ENCODE assay signal across 23 mouse cellular contexts in genomic region chr17:14301491-14302344, GRCm38 (mm10). TPM values are rescaled to one million over a fixed set of nuclear protein-coding genes. Genes with fewer than 3 reads are reported as not detected.
A peak's percentile ranks its signal among the peaks of the same experiment; 100 is the strongest.
DNase-seq lines count a peak whose midpoint lies in the region; ATAC-seq and TF ChIP-seq lines count a peak whose summit lies in the region.
"Had no signal": no experiment of that assay in that cellular context is flagged by ENCODE, and none has a peak within 500 bp of the region (broad histone marks: within the 10 kb centered on the region; RNA-seq: fewer than 3 reads in every experiment).

No protein-coding gene starts in this region.

- DNase-seq in hindbrain, embryonic 14.5 days (ENCODE audit: low spot score): no peak
- no peak for DNase-seq in hindbrain, postnatal 0 days (ENCODE audit: low spot score)
- DNase-seq in retina, postnatal 1 day: peak; percentile 7
- DNase-seq in retina, embryonic 14.5 days (ENCODE audit: low spot score): no peak
- DNase-seq in R1 (ENCODE audit: low read depth, low spot score): peak; percentile 94
- DNase-seq in limb, embryonic 10.5 days (ENCODE audit: low spot score): no peak
- DNase-seq: cerebellum, adult 2 months; gastrocnemius, postnatal 14 days; heart, adult 11 months; heart, postnatal 14 days; layer of hippocampus, postnatal 36 days; lung, adult 18-20 months; right cerebral cortex, postnatal 25 days; thymus, postnatal 14 days had no signal

- no peaks in the 10 kb centered on the region for H3K27me3 ChIP-seq in hindbrain, embryonic 14.5 days (ENCODE audit: control insufficient read depth, insufficient read depth, low read length)
- no peaks in the 10 kb centered on the region for H3K27me3 ChIP-seq in hindbrain, postnatal 0 days (ENCODE audit: insufficient read depth, low read length)
- H3K27me3 ChIP-seq in neural tube, embryonic 14.5 days (ENCODE audit: control insufficient read depth, insufficient read depth, low read length): no peaks in the 10 kb centered on the region
- no peaks in the 10 kb centered on the region for H3K27me3 ChIP-seq in limb, embryonic 10.5 days (ENCODE audit: low read depth, poor library complexity, severe bottlenecking)
- H3K27me3 ChIP-seq: limb, embryonic 13.5 days; liver, embryonic 12.5 days had no signal

- no peak overlapping the region for H3K4me3 ChIP-seq in hindbrain, embryonic 14.5 days (replicated peaks; ENCODE audit: low read length)
- H3K4me3 ChIP-seq in hindbrain, postnatal 0 days (ENCODE audit: low read length): no peak overlapping the region
- H3K4me3 ChIP-seq in neural tube, embryonic 14.5 days (ENCODE audit: low read depth, low read length): no peak overlapping the region
- H3K4me3 ChIP-seq in limb, embryonic 10.5 days: no peak overlapping the region
- H3K4me3 ChIP-seq: heart, embryonic 13.5 days; limb, embryonic 13.5 days; liver, embryonic 12.5 days had no signal

- no peaks in the 10 kb centered on the region; the same call in 1 of the 2 replicates for H3K4me1 ChIP-seq in hindbrain, embryonic 14.5 days (replicated peaks; ENCODE audit: control insufficient read depth, insufficient read depth, low read length)
- no peaks in the 10 kb centered on the region for H3K4me1 ChIP-seq in hindbrain, postnatal 0 days (ENCODE audit: insufficient read depth, low read length)
- H3K4me1 ChIP-seq in neural tube, embryonic 14.5 days (ENCODE audit: control insufficient read depth, insufficient read depth, low read length): no peaks in the 10 kb centered on the region
- peaks cover 13% of the 10 kb centered on the region for H3K4me1 ChIP-seq in limb, embryonic 10.5 days
- H3K4me1 ChIP-seq: heart, embryonic 13.5 days; liver, embryonic 12.5 days had no signal

- 13% methylated on average over 7 of the region's 7 CpGs for WGBS in hindbrain, embryonic 14.5 days
- WGBS in hindbrain, postnatal 0 days: 17% methylated on average over 7 of the region's 7 CpGs
- 9% methylated on average over 7 of the region's 7 CpGs for WGBS in neural tube, embryonic 14.5 days
- WGBS in limb, embryonic 10.5 days: 45% methylated on average over 7 of the region's 7 CpGs

- peaks cover 4% of the 10 kb centered on the region; the same call in 1 of the 2 replicates for H3K9me3 ChIP-seq in hindbrain, embryonic 14.5 days (ENCODE audit: control insufficient read depth, low read length)
- no peaks in the 10 kb centered on the region for H3K9me3 ChIP-seq in hindbrain, postnatal 0 days (ENCODE audit: low read length)
- H3K9me3 ChIP-seq in neural tube, embryonic 14.5 days (ENCODE audit: control insufficient read depth, low read length): no peaks in the 10 kb centered on the region
- no peaks in the 10 kb centered on the region for H3K9me3 ChIP-seq in limb, embryonic 10.5 days (replicated peaks)
- H3K9me3 ChIP-seq: limb, embryonic 13.5 days; liver, embryonic 12.5 days had no signal

- H3K4me2 ChIP-seq in hindbrain, embryonic 14.5 days (replicated peaks): no peak overlapping the region
- no peak overlapping the region for H3K4me2 ChIP-seq in hindbrain, postnatal 0 days (ENCODE audit: low read depth, low read length)
- no peak overlapping the region for H3K4me2 ChIP-seq in neural tube, embryonic 14.5 days (ENCODE audit: low read depth, low read length)
- H3K4me2 ChIP-seq: heart, embryonic 13.5 days; limb, embryonic 13.5 days; liver, embryonic 12.5 days had no signal

- H3K9ac ChIP-seq in hindbrain, embryonic 14.5 days: no peak overlapping the region
- no peak overlapping the region for H3K9ac ChIP-seq in hindbrain, postnatal 0 days (replicated peaks; ENCODE audit: low read length)
- H3K9ac ChIP-seq in neural tube, embryonic 14.5 days (replicated peaks; ENCODE audit: low read depth, low read length): no peak overlapping the region
- H3K9ac ChIP-seq: heart, embryonic 13.5 days; limb, embryonic 13.5 days; liver, embryonic 12.5 days had no signal

- no peak overlapping the region for H3K27ac ChIP-seq in hindbrain, embryonic 14.5 days
- no peak overlapping the region for H3K27ac ChIP-seq in hindbrain, postnatal 0 days
- no peak overlapping the region for H3K27ac ChIP-seq in neural tube, embryonic 14.5 days (ENCODE audit: low read depth, low read length)
- no peak overlapping the region for H3K27ac ChIP-seq in limb, embryonic 10.5 days
- H3K27ac ChIP-seq: heart, embryonic 13.5 days; limb, embryonic 13.5 days; liver, embryonic 12.5 days had no signal

- TF ChIP-seq CTCF in hindbrain, postnatal 0 days (IDR thresholded peaks at IDR 0.05; ENCODE audit: low read depth): no peak

- ATAC-seq in hindbrain, embryonic 14.5 days (ENCODE audit: low FRiP score): peak; percentile 8; the same call in 1 of the 2 replicates
- no peak for ATAC-seq in hindbrain, postnatal 0 days
- ATAC-seq in neural tube, embryonic 14.5 days (ENCODE audit: low read depth): peak; percentile 41
- no peak for ATAC-seq in megakaryocyte, adult 5-6 weeks (ENCODE audit: poor library complexity, severe bottlenecking)
- ATAC-seq: forebrain, embryonic 16.5 days; intestine, postnatal 0 days; liver, embryonic 12.5 days; Patski had no signal

- H3K36me3 ChIP-seq in hindbrain, embryonic 14.5 days (replicated peaks; ENCODE audit: control insufficient read depth, insufficient read depth): no peaks in the 10 kb centered on the region
- H3K36me3 ChIP-seq in hindbrain, postnatal 0 days (ENCODE audit: insufficient read depth, low read length): no peaks in the 10 kb centered on the region
- no peaks in the 10 kb centered on the region for H3K36me3 ChIP-seq in neural tube, embryonic 14.5 days (ENCODE audit: control insufficient read depth, insufficient read depth, low read length)
- no peaks in the 10 kb centered on the region for H3K36me3 ChIP-seq in limb, embryonic 10.5 days
- H3K36me3 ChIP-seq: heart, embryonic 13.5 days; limb, embryonic 13.5 days; liver, embryonic 12.5 days had no signal

RNA-seq across cellular contexts. Expression of gene Smoc2, which starts 22.4 kb away (rescaled TPM):
- 3.5 and 5.3 TPM in 2 replicates for polyA plus RNA-seq in hindbrain, embryonic 14.5 days (2014; fragmentation: Nextera tagmentation; extraction: Ambion mirVana)
- 5.9 and 10.4 TPM in 2 replicates for total RNA-seq in hindbrain, postnatal 0 days (2014; rRNA removed)
- polyA plus RNA-seq in hindbrain, postnatal 0 days (2015; fragmentation: Nextera tagmentation; extraction: Ambion mirVana): 6.3 and 8.6 TPM in 2 replicates
- polyA plus RNA-seq in neural tube, embryonic 14.5 days (2014; fragmentation: Nextera tagmentation; extraction: Ambion mirVana): 6.0 and 6.3 TPM in 2 replicates
- 0.23 TPM in 1 of 2 replicates, not detected in the other for total RNA-seq in megakaryocyte, adult 5-6 weeks (2015)
- total RNA-seq in megakaryocyte, adult 5-6 weeks (2017): not detected in 2 replicates
- 7.4 and 21.8 TPM in 2 replicates for polyA plus RNA-seq in limb, embryonic 10.5 days (2016; fragmentation: Nextera tagmentation; extraction: Ambion mirVana)
- total RNA-seq: neutrophil, adult 5-6 weeks had no signal

Comparison
In these comparisons a context has a peak if more than half of its experiments do, and no peak if none do; other contexts are left out.
1. ATAC-seq: peak in hindbrain, embryonic 14.5 days (single experiment) and neural tube, embryonic 14.5 days (single experiment); none in hindbrain, postnatal 0 days (single experiment) and megakaryocyte, adult 5-6 weeks (single experiment).
2. DNase-seq: peak in retina, postnatal 1 day (single experiment) and R1 (single experiment); none in hindbrain, embryonic 14.5 days (single experiment), hindbrain, postnatal 0 days (single experiment), retina, embryonic 14.5 days (single experiment) and limb, embryonic 10.5 days (single experiment).